Mouse (Mus musculus) liver, postnatal 0 days (tissue): ENCODE data around the gene Lnpep.

Source experiments
- CTCF ChIP-seq: sonication (generic); IDR thresholded peaks from 2 replicates; pipeline ENCODE4 v1.5.1; 2016; ENCODE audit warnings: antibody characterized with exemption, low read depth
- EP300 ChIP-seq: IDR thresholded peaks from 2 replicates; pipeline ENCODE4 v1.6.1; 2016; ENCODE audit warnings: antibody characterized with exemption, low read depth, mild to moderate bottlenecking

DNA sequence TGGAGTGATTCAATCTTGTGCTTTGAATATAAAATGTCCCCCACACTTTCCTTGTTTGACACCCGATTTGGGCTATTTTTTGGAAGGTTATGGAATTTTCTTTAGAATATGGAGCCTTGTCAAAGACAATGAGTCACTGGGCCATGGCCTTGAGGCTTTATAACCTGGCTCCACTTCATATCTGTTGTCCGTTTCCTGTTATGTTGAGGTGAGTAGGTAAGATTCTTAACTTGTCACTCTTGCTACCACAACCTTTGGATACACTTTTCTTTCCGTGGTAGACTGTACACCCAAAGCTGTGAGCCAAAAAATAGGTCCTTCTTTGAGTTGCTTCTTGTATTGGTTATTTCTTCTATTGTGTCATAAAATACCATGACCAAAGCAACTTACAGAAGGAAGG is 12.5 kb upstream of the Lnpep start:
- TF ChIP-seq EP300 (no peak), CTCF (no peak)
